Mouse (Mus musculus) olfactory bulb, adult 2 months (tissue): ENCODE measurements around the gene Grin3b.

Experiments
- CTCF ChIP-seq: fragments of 200-500 bp; IDR thresholded peaks from 2 replicates; pipeline ENCODE4 v1.5.1; 2012; ENCODE audit warnings: low read depth, mild to moderate bottlenecking, low read length, moderate library complexity; ENCODE audit not compliant: insufficient read depth
- POLR2A ChIP-seq: fragments of 200-500 bp; IDR thresholded peaks from 2 replicates; pipeline ENCODE4 v1.6.1; 2012; ENCODE audit warnings: mild to moderate bottlenecking, low read depth, low read length, moderate library complexity; ENCODE audit not compliant: insufficient read depth

- TF ChIP-seq POLR2A = no peak
- no peak for TF ChIP-seq CTCF
These were observed 7.5 kb downstream of the Grin3b start for GRCm38 (mm10) chr10:79978061-79978460.
